Mouse (Mus musculus) olfactory bulb, adult 2 months (tissue): ENCODE measurements around the gene Sirt6.

Source experiments
- CTCF ChIP-seq: fragments of 200-500 bp; IDR thresholded peaks from 2 replicates; pipeline ENCODE4 v1.5.1; 2012; ENCODE audit warnings: low read depth, mild to moderate bottlenecking, low read length, moderate library complexity; ENCODE audit not compliant: insufficient read depth
- POLR2A ChIP-seq: fragments of 200-500 bp; IDR thresholded peaks from 2 replicates; pipeline ENCODE4 v1.6.1; 2012; ENCODE audit warnings: mild to moderate bottlenecking, low read depth, low read length, moderate library complexity; ENCODE audit not compliant: insufficient read depth

DNA sequence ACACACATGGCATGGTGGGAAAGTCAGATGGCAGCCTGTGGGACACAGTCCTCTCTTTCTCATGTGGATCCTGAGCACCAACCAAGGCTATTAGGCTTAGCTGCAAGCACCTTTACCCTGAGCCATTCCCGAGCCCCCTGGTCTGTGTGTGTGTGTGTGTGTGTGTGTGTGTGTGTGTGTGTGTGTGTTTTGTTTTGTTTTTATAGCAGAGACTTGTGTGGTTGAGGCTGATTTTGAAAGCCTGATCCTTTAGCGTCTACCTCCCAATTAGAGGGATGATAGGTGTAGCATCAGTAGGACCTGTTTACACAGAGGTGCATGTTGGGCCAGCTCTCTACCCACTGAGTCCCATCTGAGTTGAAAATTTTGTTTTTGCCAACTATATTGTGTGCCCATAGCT lies 16.6 kb upstream of the Sirt6 start:
- TF ChIP-seq CTCF (no peak), POLR2A (no peak)
